Mouse (Mus musculus) heart, adult 2 months (tissue): ENCODE data around the gene Emcn. TPM values are rescaled to one million over a fixed set of nuclear protein-coding genes. Genes with fewer than 3 reads are reported as not detected.

Source experiments
- DNase-seq, 2 experiments: peaks; one replicate each; pipeline ENCODE4 v3.0.0; 2021
- H3K27ac ChIP-seq: fragments of 200-600 bp; 2 replicates; pipeline ENCODE4 v1.8.1; 2022
- H3K27me3 ChIP-seq: fragments of 200-500 bp; 2 replicates; pipeline ENCODE4 v1.6.1; 2012; ENCODE audit warnings: mild to moderate bottlenecking, low read length, inconsistent platforms, mixed read lengths; ENCODE audit not compliant: control insufficient read depth, insufficient read depth
- H3K36me3 ChIP-seq: fragments of 200-500 bp; 2 replicates; pipeline ENCODE4 v1.6.1; 2012; ENCODE audit warnings: low read length, inconsistent platforms; ENCODE audit not compliant: control insufficient read depth, insufficient read depth
- H3K4me1 ChIP-seq: fragments of 200-500 bp; 2 replicates; pipeline ENCODE4 v1.6.1; 2011; ENCODE audit warnings: low read length; ENCODE audit not compliant: control insufficient read depth, insufficient read depth
- H3K4me3 ChIP-seq: fragments of 200-600 bp; 2 replicates; pipeline ENCODE4 v1.8.1; 2022
- H3K79me2 ChIP-seq: fragments of 200-500 bp; replicated peaks from 2 replicates; pipeline ENCODE4 v1.6.1; 2012; ENCODE audit warnings: mild to moderate bottlenecking, inconsistent platforms, low read length, moderate library complexity, mixed read lengths; ENCODE audit not compliant: control insufficient read depth, insufficient read depth
- H3K9ac ChIP-seq: fragments of 200-500 bp; 2 replicates; pipeline ENCODE4 v1.6.1; 2012; ENCODE audit warnings: low read depth, mild to moderate bottlenecking, control low read depth, inconsistent platforms, low read length, mixed read lengths
- CTCF ChIP-seq: fragments of 200-600 bp; IDR thresholded peaks from 2 replicates; pipeline ENCODE4 v1.8.1; 2022; ENCODE audit warnings: antibody characterized with exemption, mild to moderate bottlenecking, moderate library complexity
- EP300 ChIP-seq: fragments of 200-500 bp; IDR thresholded peaks from 2 replicates; pipeline ENCODE4 v1.6.1; 2011; ENCODE audit warnings: low read depth, low read length, control low read depth; ENCODE audit not compliant: insufficient read depth
- POLR2A ChIP-seq: fragments of 200-500 bp; IDR thresholded peaks from 2 replicates; pipeline ENCODE4 v1.6.1; 2011; ENCODE audit warnings: mild to moderate bottlenecking, low read depth, low read length, control low read depth; ENCODE audit not compliant: insufficient read depth
- WGBS: fragments of 180-500 bp; shearing (Covaris S2); methylation state at CpG from one replicate; pipeline ENCODE4 v1.1.7; 2018; 5-methylcytosine and 5-hydroxymethylcytosine counted together
- intact Hi-C: fragments of 180-260 bp; cut with DNase I; formaldehyde crosslinking; loops from one replicate; pipeline ENCODE4 v1.15.1; 2025
- polyA plus RNA-seq: library from polyadenylated mRNA; depleted of rRNA; stranded (reverse); fragments of >200 nt; gene quantifications from 2 replicates; pipeline ENCODE4 v1.2.3, GENCODE M21; 2012
- total RNA-seq, 2 experiments: library from RNA; stranded (reverse); gene quantifications; 2 replicates each; pipeline ENCODE4 v1.2.3; 2021

Gene Emcn
- total and polyA plus RNA-seq, 3 experiments: 44.1 to 59.4 (median 47.6) TPM

DNA sequence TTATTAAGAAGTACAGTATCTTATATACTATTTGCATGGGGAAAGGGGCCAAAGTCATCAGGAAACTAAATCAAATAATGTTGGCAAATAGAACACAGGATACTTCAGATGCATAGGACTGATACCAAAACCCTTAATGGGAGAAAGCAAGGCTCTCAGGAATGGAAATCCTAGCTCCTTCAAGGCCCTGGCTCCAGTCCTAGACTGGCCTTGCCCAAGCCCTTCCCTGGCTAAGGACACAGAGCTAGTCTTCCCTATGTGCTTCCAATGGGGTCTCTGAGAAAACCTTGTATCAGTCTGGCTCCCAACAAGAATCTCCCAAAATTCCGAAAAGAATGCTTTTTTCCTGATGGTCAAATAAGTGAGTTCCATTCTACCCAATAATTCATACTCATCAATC, 126.5 kb downstream of the Emcn start:
- Histone ChIP-seq H3K27ac (no peak overlapping the region), H3K36me3 (no peaks in the 10 kb centered on the region), H3K27me3 (no peaks in the 10 kb centered on the region), H3K4me1 (no peaks in the 10 kb centered on the region), H3K79me2 (no peaks in the 10 kb centered on the region), H3K9ac (no peak overlapping the region), H3K4me3 (no peak overlapping the region)
- TF ChIP-seq CTCF (no peak), EP300 (no peak), POLR2A (no peak)
- 84% methylated on average over 1 of the region's 1 CpGs for WGBS
- intact Hi-C loops: no loop called here
- no peak for DNase-seq

- H3K36me3 ChIP-seq: no peaks in the 10 kb centered on the region
- H3K27me3 ChIP-seq: no peaks in the 10 kb centered on the region
- intact Hi-C loops: no loop called here
- no peak for DNase-seq
- H3K4me3 ChIP-seq: no peak overlapping the region
- 67% methylated on average over 1 of the region's 1 CpGs for WGBS
- H3K4me1 ChIP-seq: no peaks in the 10 kb centered on the region
- H3K9ac ChIP-seq: no peak overlapping the region
- no peaks in the 10 kb centered on the region for H3K79me2 ChIP-seq
- TF ChIP-seq EP300 (no peak), POLR2A (no peak), CTCF (no peak)
- no peak overlapping the region for H3K27ac ChIP-seq
Measured at GRCm38 (mm10) chr3:137472145-137472544, 131.3 kb downstream of the Emcn start.

DNA sequence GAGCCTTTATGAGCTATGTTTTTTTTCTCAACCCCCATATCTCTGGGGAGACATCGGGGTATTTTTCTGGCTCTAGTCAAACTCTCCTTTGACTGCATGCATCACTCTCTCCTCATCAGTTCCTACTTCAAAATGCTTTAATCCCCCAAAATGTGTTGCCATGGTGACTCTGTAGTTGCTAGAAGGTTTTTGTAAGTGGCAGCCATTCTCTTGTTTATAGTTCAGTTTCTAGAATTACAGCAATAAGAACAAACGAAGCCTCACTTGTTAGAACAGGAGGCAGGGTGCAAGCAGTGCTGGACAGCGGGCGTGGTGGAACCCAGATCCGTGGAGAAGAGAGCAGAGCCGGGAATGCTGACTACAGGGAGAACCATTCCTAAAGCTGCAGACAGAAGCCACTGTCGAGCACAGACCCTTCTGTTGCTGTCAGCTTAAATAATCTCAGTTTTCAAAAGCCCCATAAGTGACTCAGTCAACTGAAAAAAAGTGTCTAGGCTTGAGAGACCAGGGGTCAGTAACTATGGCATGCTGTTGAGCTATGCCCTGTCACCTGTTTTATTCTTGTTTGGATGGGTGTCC, 139.0 kb downstream of the Emcn start:
- DNase-seq: no peak
- intact Hi-C loops: no loop called here
- WGBS: 62% methylated on average over 7 of the region's 7 CpGs
- H3K4me3 ChIP-seq: no peak overlapping the region
- H3K27ac ChIP-seq: no peak overlapping the region
- H3K9ac ChIP-seq: no peak overlapping the region
- H3K36me3 ChIP-seq: no peaks in the 10 kb centered on the region
- no peak for TF ChIP-seq EP300
- no peak for TF ChIP-seq POLR2A
- TF ChIP-seq CTCF: no peak
- H3K4me1 ChIP-seq: no peaks in the 10 kb centered on the region
- no peaks in the 10 kb centered on the region for H3K79me2 ChIP-seq
- H3K27me3 ChIP-seq: no peaks in the 10 kb centered on the region

DNA sequence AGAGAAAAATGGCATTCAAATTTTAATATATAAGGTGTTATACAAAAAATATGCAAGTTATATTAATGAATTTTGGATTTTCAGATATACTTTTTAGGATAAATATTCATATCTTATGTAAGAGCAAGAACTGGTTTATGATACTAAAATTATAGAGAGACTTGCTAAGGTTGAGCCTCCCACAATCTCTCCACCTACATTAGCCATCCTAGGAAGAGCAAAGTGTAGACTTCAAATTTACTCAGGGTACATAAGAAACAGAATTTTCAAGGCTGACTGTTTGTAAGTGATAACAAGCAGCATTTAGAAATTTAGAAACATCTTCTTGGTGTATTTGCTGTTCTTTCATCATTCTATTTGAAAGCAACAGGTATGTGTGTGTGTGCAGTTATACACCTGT, 140.3 kb downstream of the Emcn start:
- DNase-seq: no peak
- Histone ChIP-seq H3K36me3 (no peaks in the 10 kb centered on the region), H3K4me1 (no peaks in the 10 kb centered on the region), H3K27ac (no peak overlapping the region), H3K79me2 (no peaks in the 10 kb centered on the region), H3K27me3 (no peaks in the 10 kb centered on the region), H3K9ac (no peak overlapping the region), H3K4me3 (no peak overlapping the region)
- intact Hi-C loops: no loop called here
- no peak for TF ChIP-seq CTCF
- no peak for TF ChIP-seq EP300
- TF ChIP-seq POLR2A: no peak
